Mouse (Mus musculus): ENCODE data around the gene Cd209a. TPM values are rescaled to one million over a fixed set of nuclear protein-coding genes. Genes with fewer than 3 reads are reported as not detected.
"Not testable (repeated sequence)": the region's sequence is repeated elsewhere in the genome, so short reads cannot be mapped to it uniquely, and the experiment has no call there.

Gene Cd209a
- polyA plus RNA-seq (2014; fragmentation: Nextera tagmentation; extraction: Ambion mirVana), result not detected in 2 replicates

- Histone ChIP-seq H3K27me3 (ENCODE audit: control insufficient read depth, insufficient read depth, low read length) (no peaks in the 10 kb centered on the region), H3K9ac (replicated peaks; ENCODE audit: low read depth, low read length) (no peak within 1 kb of the TSS), H3K9me3 (ENCODE audit: control insufficient read depth, low read length) (no peaks in the 10 kb centered on the region), H3K27ac (ENCODE audit: low read depth, low read length) (no peak within 1 kb of the TSS), H3K4me2 (ENCODE audit: low read depth, low read length) (no peak within 1 kb of the TSS), H3K4me3 (ENCODE audit: low read depth, low read length) (no peak within 1 kb of the TSS), H3K4me1 (ENCODE audit: control insufficient read depth, insufficient read depth, low read length) (no peaks in the 10 kb centered on the region), H3K36me3 (ENCODE audit: control insufficient read depth, insufficient read depth, low read length) (no peaks in the 10 kb centered on the region)
- ATAC-seq (ENCODE audit: low read depth), result no peak
- 93% methylated on average over 4 of the region's 4 CpGs for WGBS
Measured at GRCm38 (mm10) chr8:3748761-3749160, at the start of gene Cd209a. Cd209a (minus strand) TSS chr8:3748984.

- not testable (repeated sequence) for H3K4me2 ChIP-seq (ENCODE audit: low read depth, low read length); ATAC-seq (ENCODE audit: low read depth); H3K9ac ChIP-seq (replicated peaks; ENCODE audit: low read depth, low read length); H3K9me3 ChIP-seq (ENCODE audit: control insufficient read depth, low read length); H3K4me3 ChIP-seq (ENCODE audit: low read depth, low read length); H3K27ac ChIP-seq (ENCODE audit: low read depth, low read length); H3K27me3 ChIP-seq (ENCODE audit: control insufficient read depth, insufficient read depth, low read length); H3K36me3 ChIP-seq (ENCODE audit: control insufficient read depth, insufficient read depth, low read length); H3K4me1 ChIP-seq (ENCODE audit: control insufficient read depth, insufficient read depth, low read length)
- 85% methylated on average over 5 of the region's 5 CpGs for WGBS
Measured at GRCm38 (mm10) chr8:3768641-3769040, 19.9 kb upstream of the Cd209a start.

- Histone ChIP-seq H3K27ac (ENCODE audit: low read depth, low read length) (no peak overlapping the region), H3K9ac (replicated peaks; ENCODE audit: low read depth, low read length) (no peak overlapping the region), H3K9me3 (ENCODE audit: control insufficient read depth, low read length) (0 out of 2 replicates have a peak, but pooled peaks cover 3% of the 10 kb centered on the region), H3K4me1 (ENCODE audit: control insufficient read depth, insufficient read depth, low read length) (no peaks in the 10 kb centered on the region), H3K36me3 (ENCODE audit: control insufficient read depth, insufficient read depth, low read length) (no peaks in the 10 kb centered on the region), H3K4me2 (ENCODE audit: low read depth, low read length) (no peak overlapping the region), H3K4me3 (ENCODE audit: low read depth, low read length) (no peak overlapping the region), H3K27me3 (ENCODE audit: control insufficient read depth, insufficient read depth, low read length) (no peaks in the 10 kb centered on the region)
- WGBS, result 63% methylated on average over 18 of the region's 18 CpGs
- peak; percentile 98 for ATAC-seq (ENCODE audit: low read depth)
Measured at GRCm38 (mm10) chr8:3754261-3754850, 5.6 kb upstream of the Cd209a start.

DNA sequence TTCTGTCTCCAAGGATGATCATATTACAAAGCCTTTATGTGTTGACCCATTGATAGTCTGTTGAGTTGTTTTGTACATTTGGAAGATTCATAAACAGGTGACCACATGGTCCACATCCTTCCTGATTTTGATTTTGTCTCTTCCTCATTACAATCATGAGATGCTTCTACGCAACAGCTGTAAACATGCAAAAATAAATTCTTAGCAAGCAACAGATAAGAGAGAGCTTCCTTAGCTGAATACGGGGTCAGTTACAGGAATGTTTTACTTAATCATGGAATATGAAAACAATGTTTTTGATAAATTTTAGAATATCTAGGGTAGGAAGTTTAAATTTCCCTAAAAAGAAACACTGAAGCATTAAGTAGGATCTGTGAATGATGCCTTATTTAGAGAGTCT lies 11.8 kb downstream of the Cd209a start:
- Histone ChIP-seq H3K4me2 (ENCODE audit: low read depth, low read length) (no peak overlapping the region), H3K4me3 (ENCODE audit: low read depth, low read length) (no peak overlapping the region), H3K27me3 (ENCODE audit: control insufficient read depth, insufficient read depth, low read length) (no peaks in the 10 kb centered on the region), H3K27ac (ENCODE audit: low read depth, low read length) (no peak overlapping the region), H3K4me1 (ENCODE audit: control insufficient read depth, insufficient read depth, low read length) (no peaks in the 10 kb centered on the region), H3K36me3 (ENCODE audit: control insufficient read depth, insufficient read depth, low read length) (no peaks in the 10 kb centered on the region), H3K9ac (replicated peaks; ENCODE audit: low read depth, low read length) (no peak overlapping the region), H3K9me3 (ENCODE audit: control insufficient read depth, low read length) (no peaks in the 10 kb centered on the region)
- WGBS, result 88% methylated on average over 2 of the region's 2 CpGs
- ATAC-seq (ENCODE audit: low read depth), result no peak

- Histone ChIP-seq H3K4me1 (ENCODE audit: control insufficient read depth, insufficient read depth, low read length) (no peaks in the 10 kb centered on the region), H3K4me3 (ENCODE audit: low read depth, low read length) (no peak overlapping the region), H3K4me2 (ENCODE audit: low read depth, low read length) (no peak overlapping the region), H3K9ac (replicated peaks; ENCODE audit: low read depth, low read length) (no peak overlapping the region), H3K27me3 (ENCODE audit: control insufficient read depth, insufficient read depth, low read length) (no peaks in the 10 kb centered on the region), H3K36me3 (ENCODE audit: control insufficient read depth, insufficient read depth, low read length) (no peaks in the 10 kb centered on the region), H3K27ac (ENCODE audit: low read depth, low read length) (no peak overlapping the region), H3K9me3 (ENCODE audit: control insufficient read depth, low read length) (no peaks in the 10 kb centered on the region)
- ATAC-seq (ENCODE audit: low read depth), result no peak
- WGBS, result 95% methylated on average over 2 of the region's 2 CpGs
Measured at GRCm38 (mm10) chr8:3735599-3735998, 13.2 kb downstream of the Cd209a start.

DNA sequence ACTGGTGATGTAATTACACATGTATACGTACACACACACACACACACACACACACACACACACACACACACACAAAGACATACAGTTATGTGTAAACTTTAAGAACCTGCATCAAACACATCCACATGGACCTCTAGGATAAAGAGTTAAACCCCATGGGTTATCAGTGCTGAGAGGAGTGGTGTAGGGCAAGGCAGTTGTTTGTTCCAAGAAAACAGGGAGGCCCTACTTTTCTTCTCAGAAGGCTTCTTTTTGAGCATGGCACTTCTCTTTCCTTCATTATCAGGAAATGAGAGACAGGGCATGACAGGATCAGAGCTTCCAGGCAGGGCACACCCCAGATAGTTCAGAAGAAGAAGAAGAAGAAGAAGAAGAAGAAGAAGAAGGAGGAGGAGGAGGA lies 14.7 kb downstream of the Cd209a start:
- no peak for ATAC-seq (ENCODE audit: low read depth)
- Histone ChIP-seq H3K4me1 (ENCODE audit: control insufficient read depth, insufficient read depth, low read length) (no peaks in the 10 kb centered on the region), H3K9ac (replicated peaks; ENCODE audit: low read depth, low read length) (no peak overlapping the region), H3K4me3 (ENCODE audit: low read depth, low read length) (no peak overlapping the region), H3K9me3 (ENCODE audit: control insufficient read depth, low read length) (no peaks in the 10 kb centered on the region), H3K27ac (ENCODE audit: low read depth, low read length) (no peak overlapping the region), H3K4me2 (ENCODE audit: low read depth, low read length) (no peak overlapping the region), H3K36me3 (ENCODE audit: control insufficient read depth, insufficient read depth, low read length) (no peaks in the 10 kb centered on the region), H3K27me3 (ENCODE audit: control insufficient read depth, insufficient read depth, low read length) (no peaks in the 10 kb centered on the region)
- WGBS, result 71% methylated on average over 1 of the region's 1 CpGs

GRCm38 (mm10) chr8:3721041-3721440 lies 27.7 kb downstream of the Cd209a start:
- no peak overlapping the region for H3K9ac ChIP-seq (replicated peaks; ENCODE audit: low read depth, low read length)
- H3K27ac ChIP-seq (ENCODE audit: low read depth, low read length), result no peak overlapping the region
- no peak overlapping the region for H3K4me2 ChIP-seq (ENCODE audit: low read depth, low read length)
- WGBS, result 31% methylated on average over 1 of the region's 1 CpGs
- no peaks in the 10 kb centered on the region for H3K36me3 ChIP-seq (ENCODE audit: control insufficient read depth, insufficient read depth, low read length)
- no peak for ATAC-seq (ENCODE audit: low read depth)
- no peak overlapping the region for H3K4me3 ChIP-seq (ENCODE audit: low read depth, low read length)
- H3K27me3 ChIP-seq (ENCODE audit: control insufficient read depth, insufficient read depth, low read length), result no peaks in the 10 kb centered on the region
- no peaks in the 10 kb centered on the region for H3K9me3 ChIP-seq (ENCODE audit: control insufficient read depth, low read length)
- no peaks in the 10 kb centered on the region for H3K4me1 ChIP-seq (ENCODE audit: control insufficient read depth, insufficient read depth, low read length)

- H3K4me3 ChIP-seq (ENCODE audit: low read depth, low read length), result no peak within 1 kb of the TSS
- no peak within 1 kb of the TSS for H3K9ac ChIP-seq (replicated peaks; ENCODE audit: low read depth, low read length)
- WGBS, result 91% methylated on average over 5 of the region's 5 CpGs
- H3K9me3 ChIP-seq (ENCODE audit: control insufficient read depth, low read length), result no peaks in the 10 kb centered on the region
- H3K4me1 ChIP-seq (ENCODE audit: control insufficient read depth, insufficient read depth, low read length), result no peaks in the 10 kb centered on the region
- no peak within 1 kb of the TSS for H3K27ac ChIP-seq (ENCODE audit: low read depth, low read length)
- H3K36me3 ChIP-seq (ENCODE audit: control insufficient read depth, insufficient read depth, low read length), result no peaks in the 10 kb centered on the region
- H3K27me3 ChIP-seq (ENCODE audit: control insufficient read depth, insufficient read depth, low read length), result no peaks in the 10 kb centered on the region
- no peak for ATAC-seq (ENCODE audit: low read depth)
- H3K4me2 ChIP-seq (ENCODE audit: low read depth, low read length), result no peak within 1 kb of the TSS
Measured at GRCm38 (mm10) chr8:3720551-3720950, 28.2 kb downstream of the Cd209a start, which contains the start of gene Clec4g. Clec4g (minus strand) TSS chr8:3720651.

DNA sequence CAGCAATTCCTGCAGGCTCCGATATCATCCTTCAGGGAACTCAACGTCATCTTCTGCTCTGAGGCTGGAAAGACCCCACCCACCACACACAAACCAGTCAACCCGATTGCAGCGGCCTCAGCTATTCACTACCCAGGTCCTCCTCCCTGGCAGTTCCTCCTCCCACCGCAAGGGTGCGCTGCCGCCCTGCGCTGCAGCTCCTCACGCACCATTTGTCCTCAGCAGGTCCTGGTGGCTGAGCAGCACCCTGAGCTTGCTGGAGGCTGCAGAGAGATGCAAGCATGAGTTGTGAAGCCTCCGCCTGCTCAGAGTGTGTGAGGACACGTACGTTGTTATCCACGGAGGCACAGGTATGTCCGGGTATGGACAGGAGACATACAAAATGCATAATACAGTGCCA lies 30.2 kb downstream of the Cd209a start:
- 19% methylated on average over 14 of the region's 14 CpGs for WGBS
- no peaks in the 10 kb centered on the region for H3K4me1 ChIP-seq (ENCODE audit: control insufficient read depth, insufficient read depth, low read length)
- no peaks in the 10 kb centered on the region for H3K27me3 ChIP-seq (ENCODE audit: control insufficient read depth, insufficient read depth, low read length)
- H3K27ac ChIP-seq (ENCODE audit: low read depth, low read length), result no peak overlapping the region
- no peak overlapping the region for H3K4me2 ChIP-seq (ENCODE audit: low read depth, low read length)
- no peaks in the 10 kb centered on the region for H3K36me3 ChIP-seq (ENCODE audit: control insufficient read depth, insufficient read depth, low read length)
- H3K4me3 ChIP-seq (ENCODE audit: low read depth, low read length), result no peak overlapping the region
- no peaks in the 10 kb centered on the region for H3K9me3 ChIP-seq (ENCODE audit: control insufficient read depth, low read length)
- ATAC-seq (ENCODE audit: low read depth), result peak; percentile 56; the same call in 1 of the 2 replicates
- no peak overlapping the region for H3K9ac ChIP-seq (replicated peaks; ENCODE audit: low read depth, low read length)
